Mouse (Mus musculus): Measurements from ENCODE around the gene Lrmda. TPM values are rescaled to one million over a fixed set of nuclear protein-coding genes. Genes with fewer than 3 reads are reported as not detected.
"Not testable (repeated sequence)": the region's sequence is repeated elsewhere in the genome, so short reads cannot be mapped to it uniquely, and the experiment has no call there.

The Lrmda gene
- total RNA-seq, 2 experiments from 2014 or later, result 6.4 to 9.6 TPM

DNA sequence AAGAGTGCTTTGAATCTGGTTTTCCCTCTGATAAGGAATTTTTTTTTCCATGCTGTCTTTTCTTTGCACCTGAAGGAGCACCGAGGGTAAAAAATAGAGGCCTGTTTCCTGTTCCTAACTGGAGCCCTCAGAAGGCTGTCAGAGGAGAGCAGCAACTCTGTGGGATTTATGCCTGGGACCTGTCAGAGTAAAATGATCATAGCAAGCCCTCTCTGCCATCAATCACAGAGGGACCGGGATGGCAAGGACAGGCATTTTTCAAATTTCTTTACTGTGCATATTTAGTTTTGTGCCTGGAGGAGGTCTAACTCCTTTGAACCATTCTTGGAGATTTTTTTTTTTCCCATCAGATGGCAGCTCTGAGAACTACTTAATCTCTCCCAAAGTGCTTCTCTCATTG lies 739.7 kb downstream of the Lrmda start:
- no peak for ATAC-seq (replicated peaks; ENCODE audit: low FRiP score, low TSS enrichment, poor library complexity, severe bottlenecking)

DNA sequence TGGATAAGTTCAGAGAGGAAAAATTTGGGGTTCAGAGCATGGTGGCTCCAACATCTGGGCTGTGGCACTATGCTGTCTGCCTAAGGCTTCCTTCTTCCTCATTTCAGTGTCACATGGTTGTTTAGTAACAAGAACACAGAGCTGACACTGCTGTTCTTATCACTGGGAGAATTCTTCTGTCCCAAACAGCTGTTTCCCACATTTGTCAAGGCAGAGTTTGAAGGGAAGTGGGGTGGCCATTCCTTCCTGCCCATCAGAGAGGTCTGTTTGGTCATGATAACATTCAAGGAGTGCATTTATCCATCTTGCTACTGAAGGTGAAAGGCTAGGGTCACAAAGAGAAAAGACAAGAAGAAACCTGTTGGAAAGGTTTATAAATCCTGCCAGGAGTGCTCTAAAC lies 740.2 kb downstream of the Lrmda start:
- ATAC-seq (replicated peaks; ENCODE audit: low FRiP score, low TSS enrichment, poor library complexity, severe bottlenecking), result no peak

DNA sequence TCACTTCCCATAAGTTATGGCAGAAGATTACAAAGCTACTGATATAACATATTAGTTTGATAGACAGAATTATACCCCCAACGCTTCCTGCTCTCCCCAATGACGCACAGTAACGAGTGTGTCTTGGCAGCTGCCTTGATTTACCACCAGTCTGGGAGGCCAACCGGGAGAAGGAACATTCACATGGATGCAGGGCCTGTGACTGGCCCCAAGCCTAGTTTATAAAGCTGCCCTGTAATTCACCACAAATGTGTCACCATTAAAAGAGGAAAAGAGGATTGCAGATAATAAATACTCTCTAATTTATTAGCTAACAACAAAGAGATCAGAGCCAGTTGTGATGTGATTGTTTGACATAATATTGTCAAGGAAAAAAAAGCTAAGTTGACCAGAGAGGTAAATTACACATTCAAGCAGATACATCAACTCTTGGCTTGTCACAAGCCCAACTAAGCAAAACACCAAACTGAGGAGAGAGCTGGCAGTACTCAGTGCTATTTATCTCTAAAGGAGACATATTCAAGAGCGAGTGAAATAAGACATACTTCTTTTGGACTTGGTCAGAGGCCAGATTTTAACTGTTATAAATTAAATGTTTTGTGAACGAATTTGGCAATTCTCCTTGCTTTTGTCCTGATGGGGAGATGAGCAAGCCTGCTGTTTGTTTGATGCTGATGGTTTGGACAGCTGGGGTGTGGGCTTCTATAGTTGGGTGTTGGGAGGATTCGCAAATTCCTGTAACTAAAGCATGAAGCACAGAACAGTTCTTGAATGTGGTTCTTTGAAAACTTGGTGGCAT lies 740.9 kb downstream of the Lrmda start:
- ATAC-seq (replicated peaks; ENCODE audit: low FRiP score, low TSS enrichment, poor library complexity, severe bottlenecking), result no peak

DNA sequence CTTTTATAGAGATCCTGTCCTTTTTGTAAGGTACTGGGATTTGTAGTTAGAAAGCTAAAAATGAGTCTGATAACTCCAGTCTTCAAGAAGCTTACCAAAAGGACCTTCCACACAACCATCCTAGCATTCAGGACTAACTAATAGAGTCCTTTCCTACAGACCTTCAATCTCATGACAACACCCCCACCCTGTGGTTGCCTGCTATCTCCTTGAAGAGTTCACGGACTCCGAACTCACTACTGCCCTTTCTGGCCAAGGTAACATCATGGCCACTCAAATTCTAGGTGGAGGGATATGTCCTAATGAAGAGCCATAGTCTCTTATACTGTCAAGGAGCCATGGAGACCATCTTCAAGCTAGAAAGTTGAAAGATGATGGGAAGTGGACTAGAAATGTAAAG lies 762.2 kb downstream of the Lrmda start:
- 0 out of 2 replicates have a peak, but pooled peaks have one; percentile 22 for ATAC-seq (replicated peaks; ENCODE audit: low FRiP score, low TSS enrichment, poor library complexity, severe bottlenecking)

DNA sequence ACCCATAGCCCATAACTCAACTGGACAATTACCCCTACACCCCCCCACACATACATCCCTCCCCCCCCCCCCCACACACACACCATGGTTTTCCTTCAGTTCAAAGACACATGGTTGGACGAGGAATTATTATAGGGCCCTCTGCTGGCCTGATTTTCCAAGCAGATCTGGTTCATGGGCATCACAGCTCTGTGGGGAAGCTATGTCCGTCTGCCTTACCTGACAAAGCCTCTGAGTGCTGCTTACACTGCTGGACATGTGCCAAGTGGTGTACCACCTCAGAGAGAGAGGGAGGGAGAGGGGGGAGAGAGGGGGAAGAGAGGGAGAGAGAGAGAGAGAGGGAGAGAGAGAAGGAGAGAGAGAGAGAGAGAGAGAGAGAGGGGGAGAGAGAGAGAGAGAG lies 762.9 kb downstream of the Lrmda start:
- no peak for ATAC-seq (replicated peaks; ENCODE audit: low FRiP score, low TSS enrichment, poor library complexity, severe bottlenecking)

DNA sequence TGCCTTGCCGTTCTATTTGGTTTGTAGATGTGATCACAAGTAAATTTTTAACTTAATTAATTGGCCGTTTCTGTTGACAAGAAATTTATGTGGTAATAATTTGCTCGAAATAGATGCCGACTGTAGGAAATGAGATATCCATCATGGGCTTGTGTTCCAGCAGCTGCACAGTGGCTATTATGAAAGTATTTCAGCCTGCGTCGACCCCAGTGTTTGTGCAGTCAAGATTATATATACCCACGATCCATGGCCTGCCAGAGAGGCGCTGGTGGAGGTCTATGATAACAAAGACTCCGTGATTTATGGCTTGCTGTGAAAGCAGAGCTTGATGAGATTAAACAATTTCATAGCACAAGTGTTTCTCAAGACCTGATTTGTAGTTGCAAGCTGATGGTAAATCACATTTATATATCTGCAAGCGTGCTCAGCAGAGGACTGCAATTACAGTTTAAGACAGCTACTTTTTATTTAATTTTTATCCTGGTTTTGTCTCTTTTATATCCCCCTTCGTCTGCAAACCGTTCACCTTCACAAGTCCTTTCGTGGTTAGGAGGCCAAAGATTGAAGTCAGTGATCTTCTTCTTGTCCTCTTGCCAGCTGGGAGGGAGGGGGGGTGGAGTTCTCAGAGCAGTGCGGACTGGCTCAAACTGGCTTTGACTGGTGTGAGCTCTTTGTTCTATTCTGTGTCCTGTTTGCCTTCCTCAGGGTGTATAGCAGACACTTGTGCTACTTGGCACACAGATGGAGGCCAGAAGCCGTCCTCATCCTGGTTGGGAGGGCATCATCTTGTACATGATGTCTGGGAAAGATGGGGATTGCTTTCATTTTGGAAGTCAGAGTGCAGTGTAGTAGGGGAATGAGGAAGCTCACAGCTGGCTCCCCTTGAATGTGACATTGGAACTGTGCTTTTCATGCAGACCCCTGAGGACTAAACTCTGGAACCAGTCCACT lies 764.0 kb downstream of the Lrmda start:
- peak; percentile 81 for ATAC-seq (replicated peaks; ENCODE audit: low FRiP score, low TSS enrichment, poor library complexity, severe bottlenecking)

DNA sequence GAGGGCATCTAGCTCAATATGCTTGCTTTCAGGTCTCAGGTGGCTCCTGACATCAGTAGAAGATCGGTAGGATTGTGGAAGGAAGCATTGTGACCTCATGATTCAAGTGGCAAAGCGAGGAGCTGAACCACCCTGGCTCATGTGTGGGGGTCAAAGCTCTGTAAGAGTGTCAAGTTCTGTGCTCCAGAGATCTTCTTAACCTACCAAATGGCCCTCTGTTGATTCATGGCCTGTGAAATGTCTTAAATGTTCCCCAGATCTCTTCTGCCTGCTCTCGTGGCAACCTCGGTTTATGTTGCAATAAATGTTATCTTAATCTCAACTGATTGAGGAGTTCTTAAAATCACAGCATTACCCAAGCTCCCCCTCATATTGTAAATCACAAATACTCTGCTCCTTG lies 780.5 kb downstream of the Lrmda start:
- ATAC-seq (replicated peaks; ENCODE audit: low FRiP score, low TSS enrichment, poor library complexity, severe bottlenecking), result no peak

DNA sequence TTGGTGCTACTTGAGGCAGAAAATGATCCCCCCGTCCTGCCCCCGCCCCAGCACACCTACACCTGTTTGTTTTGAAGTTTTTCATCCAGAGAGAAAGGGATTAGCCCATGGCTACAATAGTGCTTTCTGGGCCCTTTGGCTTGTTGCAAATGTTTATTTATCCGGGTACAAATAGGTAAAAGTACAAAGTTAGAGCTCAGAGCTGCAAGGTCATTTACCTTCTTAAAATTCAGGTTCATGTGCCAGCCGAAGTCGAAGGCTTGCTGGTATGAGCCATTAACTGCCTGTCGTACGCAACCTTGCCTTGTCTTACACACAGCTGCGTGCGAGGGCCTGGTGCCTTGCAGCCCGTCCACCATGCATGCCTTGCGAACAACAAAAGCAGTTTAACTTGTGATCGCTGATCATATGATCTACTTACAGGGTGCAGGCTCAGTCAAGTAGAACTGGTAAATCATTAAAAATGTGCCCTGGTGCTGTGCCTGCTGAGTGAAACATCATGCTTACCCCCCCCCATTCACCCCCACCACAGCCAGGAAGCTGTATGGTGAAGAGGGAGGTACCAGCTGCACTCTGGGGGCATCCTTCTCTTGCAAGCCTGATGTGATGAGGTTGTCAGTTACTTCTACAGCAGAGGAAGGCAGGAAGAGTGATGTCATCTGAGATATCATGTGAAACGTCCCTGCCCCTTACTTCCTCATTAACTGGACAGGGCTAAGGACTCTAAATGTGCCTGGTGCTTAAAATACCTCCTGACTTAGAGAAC lies 781.5 kb downstream of the Lrmda start:
- ATAC-seq (replicated peaks; ENCODE audit: low FRiP score, low TSS enrichment, poor library complexity, severe bottlenecking), result no peak

DNA sequence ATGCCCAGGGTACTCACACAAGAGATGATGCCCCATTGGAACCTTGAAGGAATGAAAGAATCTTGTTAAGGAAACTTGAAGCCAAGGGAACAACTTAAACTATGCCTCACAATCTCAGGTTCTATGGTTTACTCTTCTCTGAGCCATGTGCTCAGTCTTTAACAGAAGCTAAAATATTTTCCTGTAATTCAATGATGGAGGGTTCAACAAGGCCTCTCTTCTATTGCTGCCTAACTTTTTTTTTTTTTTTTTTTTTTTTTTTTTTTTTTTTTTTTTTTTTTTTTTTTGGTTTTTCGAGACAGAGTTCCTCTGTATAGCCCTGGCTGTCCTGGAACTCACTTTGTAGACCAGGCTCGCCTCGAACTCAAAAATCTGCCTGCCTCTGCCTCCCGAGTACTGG lies 782.2 kb downstream of the Lrmda start:
- ATAC-seq (replicated peaks; ENCODE audit: low FRiP score, low TSS enrichment, poor library complexity, severe bottlenecking), result not testable (repeated sequence)

DNA sequence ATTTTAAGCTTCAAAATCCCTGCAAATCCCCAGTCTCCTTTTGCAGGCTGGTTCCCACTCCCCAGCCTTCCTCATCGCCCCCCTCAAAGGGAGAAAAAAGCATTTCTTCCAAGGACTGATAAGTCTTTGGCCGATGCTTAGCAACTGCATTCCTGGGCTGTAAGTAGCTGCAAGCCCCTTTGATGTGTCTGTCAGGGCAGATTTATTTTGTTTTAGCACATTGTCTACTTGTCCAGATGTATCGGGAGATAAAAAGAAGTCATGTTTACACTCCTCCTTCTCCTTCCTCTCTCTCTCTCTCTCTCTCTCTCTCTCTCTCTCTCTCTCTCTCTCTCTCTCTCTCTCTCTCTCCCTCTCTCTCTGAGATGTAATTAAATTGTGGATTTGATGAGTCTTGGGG lies 787.8 kb downstream of the Lrmda start:
- ATAC-seq (replicated peaks; ENCODE audit: low FRiP score, low TSS enrichment, poor library complexity, severe bottlenecking), result no peak

DNA sequence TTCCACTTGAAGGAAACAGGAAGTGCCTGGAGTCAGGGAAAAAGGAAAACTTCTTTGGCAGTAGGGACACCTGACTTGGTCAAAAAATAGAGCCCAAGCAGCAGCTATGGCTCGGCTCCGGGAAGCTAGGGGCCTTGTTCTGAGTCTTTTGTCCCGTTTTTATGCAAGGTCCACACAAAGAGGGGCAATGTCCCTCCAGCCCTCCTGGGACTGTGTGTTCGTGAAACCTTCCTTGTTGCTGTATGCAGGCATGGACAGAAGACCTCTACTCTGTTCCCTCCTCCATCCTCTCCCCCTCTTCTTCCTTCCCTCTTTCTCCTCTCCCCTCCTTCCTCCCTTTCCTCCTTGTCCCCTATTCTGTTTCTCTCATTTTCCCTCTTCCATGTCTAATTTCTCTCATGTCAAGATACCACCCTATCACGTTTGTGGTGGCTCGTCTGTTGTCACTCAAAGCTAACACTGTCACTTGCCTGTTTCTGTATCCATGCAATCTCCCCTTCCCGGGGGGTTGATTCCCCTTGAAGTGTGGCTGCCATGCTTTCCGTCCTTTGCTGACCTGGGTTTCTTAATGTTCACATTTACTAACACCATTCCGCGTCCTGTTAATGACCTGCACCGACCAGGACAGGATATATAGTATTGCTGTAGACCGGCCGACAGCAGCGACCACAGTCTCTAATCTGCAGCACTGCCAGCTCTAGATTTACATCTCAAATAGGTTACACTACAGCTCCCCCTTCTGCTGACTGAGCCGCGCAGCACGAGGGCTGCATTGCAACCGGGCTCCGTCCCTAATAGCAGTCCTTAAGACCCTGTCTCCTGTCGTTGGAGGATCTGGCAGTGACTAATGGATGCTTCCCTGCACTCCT lies 788.4 kb downstream of the Lrmda start:
- peak; percentile 92 for ATAC-seq (replicated peaks; ENCODE audit: low FRiP score, low TSS enrichment, poor library complexity, severe bottlenecking)

DNA sequence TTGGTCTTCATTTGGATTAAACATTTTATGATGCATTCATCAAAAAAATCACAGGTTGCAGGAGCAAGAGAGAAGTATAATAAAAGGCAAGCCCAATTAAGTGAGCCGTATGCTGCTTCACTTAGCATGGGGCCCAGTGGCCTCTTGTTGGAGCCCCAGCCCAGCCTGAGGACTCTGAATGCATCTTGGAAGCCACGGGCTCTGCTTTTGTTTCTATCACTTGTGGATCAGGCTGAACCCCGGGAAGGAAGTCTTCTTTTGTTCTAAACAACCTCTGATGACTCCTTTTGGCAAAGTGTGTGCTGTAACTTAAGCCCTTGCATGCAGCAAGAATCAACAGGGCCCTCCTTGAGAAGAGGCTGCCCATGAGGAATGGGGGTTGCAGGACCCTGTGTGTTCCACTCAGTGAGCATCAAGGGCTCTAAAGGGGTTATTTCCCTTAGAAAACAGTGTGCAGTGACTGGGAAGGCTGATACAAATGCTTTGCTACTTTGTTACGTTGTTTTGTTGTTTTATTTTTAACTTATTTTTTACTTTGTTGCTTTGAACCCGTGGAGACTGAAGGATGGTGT lies 789.2 kb downstream of the Lrmda start:
- ATAC-seq (replicated peaks; ENCODE audit: low FRiP score, low TSS enrichment, poor library complexity, severe bottlenecking), result no peak

DNA sequence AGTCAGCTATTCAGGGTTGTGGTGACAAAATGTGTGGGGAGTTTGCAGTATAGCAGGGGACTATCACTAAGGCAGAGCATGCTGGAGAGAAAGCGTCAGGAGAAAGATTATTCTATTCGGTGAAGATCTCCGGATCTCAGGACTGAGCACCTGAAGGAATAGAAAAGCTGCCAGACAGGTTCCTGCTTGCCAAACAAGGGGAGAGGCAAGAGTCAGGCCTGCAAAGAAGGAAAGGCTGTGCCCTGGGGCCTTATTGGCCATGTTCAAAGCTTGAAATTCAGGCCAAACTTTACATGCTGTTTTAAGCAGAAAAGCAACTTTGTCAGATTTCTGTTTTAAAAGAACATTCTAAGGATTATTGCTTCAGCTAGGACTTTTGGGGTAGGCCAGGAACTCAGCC lies 789.7 kb downstream of the Lrmda start:
- ATAC-seq (replicated peaks; ENCODE audit: low FRiP score, low TSS enrichment, poor library complexity, severe bottlenecking), result no peak

DNA sequence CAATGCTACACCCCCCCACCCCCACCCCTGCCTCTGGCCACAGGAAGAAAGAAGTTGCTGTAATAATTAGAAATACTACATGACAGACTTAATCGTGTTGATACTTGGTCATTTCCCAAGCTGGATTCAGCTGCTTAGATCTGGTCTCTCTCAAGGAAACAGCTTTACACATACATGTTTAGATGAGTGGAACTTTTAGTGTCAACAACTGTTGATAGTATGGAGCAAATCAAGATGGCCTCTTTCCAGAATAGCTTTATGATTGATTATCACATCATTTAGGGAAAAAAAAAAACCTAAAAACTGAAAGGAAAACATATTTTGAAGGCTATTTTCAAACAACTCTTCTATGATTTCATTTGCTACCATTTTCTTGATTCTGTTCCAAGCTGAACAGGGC lies 791.0 kb downstream of the Lrmda start:
- ATAC-seq (replicated peaks; ENCODE audit: low FRiP score, low TSS enrichment, poor library complexity, severe bottlenecking), result no peak

DNA sequence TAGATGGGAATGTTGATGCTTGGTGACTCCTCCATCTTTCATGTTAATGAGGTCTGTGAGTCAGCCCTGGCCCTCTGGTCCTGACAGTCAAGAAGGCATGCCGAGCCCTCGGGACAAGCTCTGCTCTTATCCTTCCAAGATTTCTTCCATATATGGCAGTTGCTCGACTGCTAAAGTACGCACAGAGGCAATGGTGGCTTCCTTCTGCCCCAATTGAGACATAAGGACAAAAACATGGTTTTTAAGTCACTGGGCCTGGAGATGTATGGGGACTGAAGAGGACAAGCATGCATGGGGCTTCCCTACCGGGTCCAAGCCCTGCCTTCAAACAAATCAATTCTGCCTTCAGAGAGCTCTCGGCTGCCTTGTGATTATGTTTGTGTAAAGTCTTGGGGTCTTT lies 793.3 kb downstream of the Lrmda start:
- no peak for ATAC-seq (replicated peaks; ENCODE audit: low FRiP score, low TSS enrichment, poor library complexity, severe bottlenecking)

DNA sequence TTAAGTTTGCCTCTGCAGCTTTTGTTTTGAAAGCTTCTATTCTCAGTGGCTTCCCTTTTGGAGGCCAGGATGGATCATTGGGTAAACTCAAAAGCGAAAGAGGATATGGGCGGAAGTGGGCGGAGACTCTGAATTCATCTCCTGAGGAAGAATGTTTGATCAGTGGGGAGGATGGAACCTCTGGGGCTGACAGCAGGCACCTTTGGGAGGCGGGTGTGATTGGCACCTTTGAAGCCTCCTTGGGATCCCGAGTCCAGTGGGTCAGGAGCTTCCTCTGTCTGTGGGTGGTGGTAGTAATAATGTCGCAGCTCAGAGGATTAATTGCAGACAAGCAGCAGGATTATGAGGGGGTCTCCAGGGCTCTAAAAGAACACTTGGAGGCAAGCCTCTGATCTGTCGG lies 793.9 kb downstream of the Lrmda start:
- no peak for ATAC-seq (replicated peaks; ENCODE audit: low FRiP score, low TSS enrichment, poor library complexity, severe bottlenecking)

DNA sequence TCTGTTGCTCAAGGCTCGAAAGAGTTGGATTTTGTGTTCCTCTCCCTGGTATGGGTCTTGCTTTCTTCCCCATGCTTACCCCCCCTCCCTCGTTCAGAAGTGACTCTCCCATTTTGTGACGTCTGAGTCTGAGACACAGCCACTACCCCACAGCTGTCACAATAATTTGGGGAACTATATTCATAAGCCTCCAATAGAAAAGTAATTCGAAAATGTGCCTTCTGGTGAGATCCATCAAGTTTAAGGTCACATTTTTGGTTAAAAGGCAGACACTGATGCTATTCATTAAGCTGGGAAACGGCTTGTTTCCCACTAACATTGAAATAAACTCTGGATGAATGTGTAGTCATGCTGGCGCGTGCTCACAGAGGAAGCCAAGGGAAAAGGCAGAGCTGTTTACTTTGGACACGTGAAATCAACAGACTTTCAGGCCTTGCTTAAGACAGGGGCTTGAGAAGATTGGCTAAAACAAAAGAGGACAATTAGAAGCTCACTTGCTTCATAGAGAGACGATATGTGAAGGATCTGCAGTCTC lies 795.4 kb downstream of the Lrmda start:
- no peak for ATAC-seq (replicated peaks; ENCODE audit: low FRiP score, low TSS enrichment, poor library complexity, severe bottlenecking)
